In genomic region chr1:72887910-72888309, GRCm38 (mm10) we compare ENCODE assay signal across 27 mouse cellular contexts. TPM values are rescaled to one million over a fixed set of nuclear protein-coding genes. Genes with fewer than 3 reads are reported as not detected.
A peak's percentile ranks its signal among the peaks of the same experiment; 100 is the strongest.
DNase-seq lines count a peak whose midpoint lies in the region; ATAC-seq and TF ChIP-seq lines count a peak whose summit lies in the region.
"Had no signal": no experiment of that assay in that cellular context is flagged by ENCODE, and none has a peak within 500 bp of the region (broad histone marks: within the 10 kb centered on the region; RNA-seq: fewer than 3 reads in every experiment).

No protein-coding gene starts in this region.

- no peaks in the 10 kb centered on the region for H3K27me3 ChIP-seq in lung, embryonic 14.5 days (ENCODE audit: insufficient read depth, low read length)
- peaks cover 65% of the 10 kb centered on the region for H3K27me3 ChIP-seq in CH12.LX (replicated peaks)
- H3K27me3 ChIP-seq in myocyte (ENCODE audit: control insufficient read depth, insufficient read depth, insufficient read length), result no peaks in the 10 kb centered on the region
- H3K27me3 ChIP-seq: forebrain, embryonic 15.5 days; midbrain, embryonic 12.5 days; neural tube, embryonic 15.5 days had no signal

- H3K4me1 ChIP-seq in lung, embryonic 14.5 days (ENCODE audit: insufficient read depth), result peaks cover 6% of the 10 kb centered on the region; the same call in 1 of the 2 replicates
- no peaks in the 10 kb centered on the region for H3K4me1 ChIP-seq in CH12.LX (ENCODE audit: control insufficient read depth in 1 of 2, insufficient read depth in 2 of 2)
- H3K4me1 ChIP-seq: forebrain, embryonic 15.5 days; midbrain, embryonic 12.5 days; neural tube, embryonic 15.5 days had no signal

- no peak overlapping the region for H3ac ChIP-seq in myocyte (ENCODE audit: control insufficient read depth, insufficient read length)

- dilution Hi-C loops in CH12.LX (cut with MboI; ENCODE audit: extremely low pct_ligation_motif_present, extremely low pct_unique_long_range_greater_than_20kb, low sequenced_read_pairs), result no loop called here

- no peak overlapping the region for H3K4me3 ChIP-seq in lung, embryonic 14.5 days (ENCODE audit: low read depth, low read length)
- H3K4me3 ChIP-seq in CH12.LX (replicated peaks in 1 of 3; ENCODE audit: low read depth in 2 of 3, low read length in 2 of 3, poor library complexity in 1 of 3) (no peak overlapping the region), myocyte (no peak overlapping the region)
- H3K4me3 ChIP-seq: forebrain, embryonic 15.5 days; midbrain, embryonic 12.5 days; neural tube, embryonic 15.5 days had no signal

- in situ Hi-C loops in CH12.LX (cut with MboI; ENCODE audit: low pct_ligation_motif_present, low pct_unique_long_range_greater_than_20kb, low sequenced_read_pairs), result no loop called here

- DNase-seq in lung, embryonic 14.5 days, result peak; percentile 69
- no peak for DNase-seq in lung, postnatal 4 days
- peak; percentile 12 for DNase-seq in 3T3-L1 (ENCODE audit: low read depth, low spot score)
- no peak for DNase-seq in CH12.LX (ENCODE audit: extremely low read depth)
- DNase-seq in embryo, embryonic 10.5 days (ENCODE audit: low spot score), result no peak
- DNase-seq in gastrocnemius, adult 8-10 months (ENCODE audit: low spot score in 2 of 2), result no peak
- DNase-seq: adrenal gland, adult 8-10 months; cerebellum, adult 11 months; cerebellum, adult 9-10 months; kidney, adult 9 months; kidney, postnatal 10 days; layer of hippocampus, postnatal 36 days; left cerebral cortex, postnatal 4 days; liver; lung, adult 2 months; lung, postnatal 14 days; right cerebral cortex, postnatal 25 days; spleen, adult 18-20 months; thymus, adult 2 months; thymus, postnatal 36 days had no signal

- no peak overlapping the region for H3K27ac ChIP-seq in lung, embryonic 14.5 days (ENCODE audit: low read depth)
- no peak overlapping the region for H3K27ac ChIP-seq in CH12.LX (ENCODE audit: insufficient read depth, low read depth)
- H3K27ac ChIP-seq: forebrain, embryonic 15.5 days; liver, embryonic 14.5 days; midbrain, embryonic 12.5 days; neural tube, embryonic 15.5 days had no signal

- H3K36me3 ChIP-seq in lung, embryonic 14.5 days (ENCODE audit: insufficient read depth), result no peaks in the 10 kb centered on the region
- H3K36me3 ChIP-seq in CH12.LX (replicated peaks in 1 of 2; ENCODE audit: control insufficient read depth in 1 of 2, insufficient read depth in 1 of 2, low read length in 1 of 2), result no peaks in the 10 kb centered on the region
- no peaks in the 10 kb centered on the region for H3K36me3 ChIP-seq in myocyte (ENCODE audit: control insufficient read depth, insufficient read depth)
- H3K36me3 ChIP-seq: forebrain, embryonic 15.5 days; G1E; midbrain, embryonic 12.5 days; neural tube, embryonic 15.5 days had no signal

- WGBS in lung, embryonic 14.5 days, result 6% methylated on average over 1 of the region's 1 CpGs

- TF ChIP-seq CTCF in lung, embryonic 14.5 days (IDR thresholded peaks at IDR 0.05; ENCODE audit: low read depth), result no peak
- TF ChIP-seq CTCF in CH12.LX (conservative IDR thresholded peaks at IDR 0.05 in 1 of 2, IDR thresholded peaks at IDR 0.05 in 1 of 2; ENCODE audit: low read depth in 2 of 2, low read length in 2 of 2), result no peak

- no peak overlapping the region for H3K4me2 ChIP-seq in lung, embryonic 14.5 days
- H3K4me2 ChIP-seq in CH12.LX (ENCODE audit: insufficient read depth, low read depth, poor library complexity, severe bottlenecking), result no peak overlapping the region
- peak overlapping the region; percentile 24 for H3K4me2 ChIP-seq in myocyte (ENCODE audit: low read depth)
- H3K4me2 ChIP-seq: forebrain, embryonic 15.5 days; midbrain, embryonic 12.5 days; neural tube, embryonic 15.5 days had no signal

- no peak for ATAC-seq in lung, embryonic 14.5 days (ENCODE audit: insufficient read depth)
- ATAC-seq: forebrain, embryonic 15.5 days; intestine, postnatal 0 days had no signal

- no peak for TF ChIP-seq RAD21 in CH12.LX (IDR thresholded peaks at IDR 0.05; ENCODE audit: low read depth, low read length)

- TF ChIP-seq POLR2A in CH12.LX (IDR thresholded peaks at IDR 0.05; ENCODE audit: low read depth, low read length) (no peak), myocyte (IDR thresholded peaks at IDR 0.05; ENCODE audit: insufficient read length, low read depth) (no peak)

- no peak overlapping the region for H3K9ac ChIP-seq in lung, embryonic 14.5 days
- no peak overlapping the region for H3K9ac ChIP-seq in CH12.LX (ENCODE audit: insufficient read depth, low read depth)
- H3K9ac ChIP-seq: forebrain, embryonic 15.5 days; liver, embryonic 14.5 days; midbrain, embryonic 12.5 days; neural tube, embryonic 15.5 days had no signal

- H3K79me2 ChIP-seq in CH12.LX (replicated peaks; ENCODE audit: control insufficient read depth, extremely low read depth, insufficient read depth, poor library complexity, severe bottlenecking) (no peaks in the 10 kb centered on the region), myocyte (ENCODE audit: control insufficient read depth, insufficient read depth) (no peaks in the 10 kb centered on the region)

- TF ChIP-seq EP300 in CH12.LX (IDR thresholded peaks at IDR 0.05; ENCODE audit: low read length), result no peak

- no peaks in the 10 kb centered on the region for H3K9me3 ChIP-seq in lung, embryonic 14.5 days (ENCODE audit: low read depth, low read length)
- H3K9me3 ChIP-seq in CH12.LX (replicated peaks; ENCODE audit: low read length), result peaks cover 3% of the 10 kb centered on the region
- H3K9me3 ChIP-seq: forebrain, embryonic 15.5 days; G1E; midbrain, embryonic 12.5 days; neural tube, embryonic 15.5 days had no signal

TF ChIP-seq in CH12.LX, 34 proteins besides CTCF, POLR2A, EP300 and RAD21:
- TF ChIP-seq ELF1 (IDR thresholded peaks at IDR 0.05; ENCODE audit: low read depth, low read length) (no peak), UBTF (IDR thresholded peaks at IDR 0.05; ENCODE audit: low read depth, low read length) (no peak), IRF4 (IDR thresholded peaks at IDR 0.05; ENCODE audit: low read depth, low read length) (peak; percentile 32; the same call in 1 of the 2 replicates), JUND (conservative IDR thresholded peaks at IDR 0.05; ENCODE audit: low read depth, low read length) (no peak), MAX (IDR thresholded peaks at IDR 0.05; ENCODE audit: low read length) (no peak), BHLHE40 (IDR thresholded peaks at IDR 0.05; ENCODE audit: low read depth, low read length) (peak; percentile 56), JUN (IDR thresholded peaks at IDR 0.05; ENCODE audit: insufficient read depth, low read depth, low read length) (no peak)

TF ChIP-seq in myocyte, 11 proteins besides CTCF, POLR2A, EP300 and RAD21:
- TF ChIP-seq TCF3 (IDR thresholded peaks at IDR 0.05; ENCODE audit: insufficient read length, low read depth) (no peak), REST (IDR thresholded peaks at IDR 0.05; ENCODE audit: insufficient read depth, insufficient read length) (no peak), USF1 (IDR thresholded peaks at IDR 0.05; ENCODE audit: low read depth) (no peak), CEBPB (IDR thresholded peaks at IDR 0.05; ENCODE audit: insufficient read depth, poor library complexity, severe bottlenecking) (no peak), SRF (IDR thresholded peaks at IDR 0.05; ENCODE audit: control insufficient read depth, insufficient read length, low read depth) (no peak), MYOD1 (IDR thresholded peaks at IDR 0.05; ENCODE audit: control insufficient read depth in 1 of 3, insufficient read length in 2 of 3, low read depth in 2 of 3) (no peak), MAX (IDR thresholded peaks at IDR 0.05; ENCODE audit: low read depth) (no peak), TCF12 (IDR thresholded peaks at IDR 0.05; ENCODE audit: insufficient read depth, poor library complexity, severe bottlenecking) (no peak), MYOG (IDR thresholded peaks at IDR 0.05; ENCODE audit: control insufficient read depth in 1 of 3, insufficient read depth in 1 of 3, insufficient read length in 2 of 3, low read depth in 2 of 3) (no peak), POLR2AphosphoS2 (IDR thresholded peaks at IDR 0.05; ENCODE audit: insufficient read length, low read depth) (no peak), E2F4 (IDR thresholded peaks at IDR 0.05; ENCODE audit: insufficient read depth) (no peak)

RNA-seq across cellular contexts. Expression of gene Igfbp5, which starts 13.2 kb away (rescaled TPM):
- 48.5 and 51.8 TPM in 2 replicates for polyA plus RNA-seq in lung, embryonic 14.5 days (2014; fragmentation: Nextera tagmentation; extraction: Ambion mirVana)
- total RNA-seq in CH12.LX (2012; rRNA removed) (0.04 and 0.08 TPM in 2 replicates), CH12.LX (2014; rRNA removed) (not detected in 2 replicates)
- polyA plus RNA-seq in CH12.LX (2012; ENCODE audit: insufficient read length, low read depth) (0.09 and 0.14 TPM in 2 replicates), myocyte (2012; fragmentation: generic; extraction: Trizol) (691 TPM)
- total RNA-seq in gastrocnemius, adult 8-10 months (2022), result 100 to 1,000 TPM; 100 to 289 (median 178) TPM

Comparison
In these comparisons a context has a peak if more than half of its experiments do, and no peak if none do; other contexts are left out.
1. DNase-seq: peak in lung, embryonic 14.5 days (single experiment) and 3T3-L1 (single experiment); none in lung, postnatal 4 days (0 of 2), CH12.LX (single experiment), embryo, embryonic 10.5 days (single experiment) and gastrocnemius, adult 8-10 months (0 of 2).
2. RNA of gene Igfbp5, which starts 13.2 kb away (polyA plus RNA-seq): 691 TPM in myocyte (single experiment) and 48.5 to 51.8 TPM in lung, embryonic 14.5 days; 0.09 to 0.14 TPM in CH12.LX; every median in the first group is over 10 times any median in the second.